Mouse (Mus musculus) CH12.LX (cell line): ENCODE results near the gene Sytl1. TPM values are rescaled to one million over a fixed set of nuclear protein-coding genes. Genes with fewer than 3 reads are reported as not detected.

ENCODE experiments used
- DNase-seq: peaks from one replicate; pipeline ENCODE4 v3.0.0-alpha.2; 2013; ENCODE audit errors: extremely low read depth
- H3K27ac ChIP-seq: 2 replicates; pipeline ENCODE4 v1.5.1; 2012; ENCODE audit warnings: low read depth, mild to moderate bottlenecking, control low read depth, moderate library complexity; ENCODE audit not compliant: insufficient read depth
- H3K27me3 ChIP-seq: replicated peaks from 2 replicates; pipeline ENCODE3; 2012; ENCODE audit warnings: inconsistent platforms
- H3K36me3 ChIP-seq, 2 experiments: replicated peaks in 1 of 2; 2 replicates each; pipeline versions ENCODE3 to v1.6.1; 2012; ENCODE audit warnings: inconsistent platforms in 1 of 2, low read length in 1 of 2, mild to moderate bottlenecking in 1 of 2, mixed read lengths in 1 of 2, moderate library complexity in 1 of 2; ENCODE audit not compliant: control insufficient read depth in 1 of 2, insufficient read depth in 1 of 2
- H3K4me1 ChIP-seq, 2 experiments: 2 replicates each; pipeline ENCODE4 v1.6.1; 2012; ENCODE audit warnings: inconsistent platforms in 1 of 2, moderate library complexity in 1 of 2; ENCODE audit not compliant: insufficient read depth in 2 of 2, control insufficient read depth in 1 of 2
- H3K4me2 ChIP-seq: 2 replicates; pipeline ENCODE4 v1.6.1; 2012; ENCODE audit warnings: low read depth, mild to moderate bottlenecking, control low read depth; ENCODE audit not compliant: poor library complexity, insufficient read depth, severe bottlenecking
- H3K4me3 ChIP-seq, 3 experiments: fragments of 150-350 bp in 1 of 3; sonication (generic) in 1 of 3; replicated peaks in 1 of 3; 2 replicates each; pipeline versions ENCODE3 to v1.5.1; 2011 to 2012; ENCODE audit warnings: low read depth in 2 of 3, low read length in 2 of 3, mild to moderate bottlenecking in 2 of 3, moderate library complexity in 2 of 3, control low read depth in 1 of 3, improper control_type of control experiment in 1 of 3, inconsistent platforms in 1 of 3, mixed read lengths in 1 of 3; ENCODE audit not compliant: poor library complexity in 1 of 3
- H3K79me2 ChIP-seq: replicated peaks from 2 replicates; pipeline ENCODE4 v1.6.1; 2012; ENCODE audit warnings: mild to moderate bottlenecking, moderate library complexity; ENCODE audit not compliant: control insufficient read depth, poor library complexity, insufficient read depth, severe bottlenecking; ENCODE audit errors: extremely low read depth
- H3K9ac ChIP-seq: 2 replicates; pipeline ENCODE4 v1.6.1; 2012; ENCODE audit warnings: low read depth, mild to moderate bottlenecking, control low read depth, moderate library complexity; ENCODE audit not compliant: insufficient read depth
- H3K9me3 ChIP-seq: replicated peaks from 2 replicates; pipeline ENCODE3; 2012; ENCODE audit warnings: low read length, inconsistent platforms, mixed read lengths
- BHLHE40 ChIP-seq: IDR thresholded peaks from 2 replicates; pipeline ENCODE4 v1.6.1; 2011; ENCODE audit warnings: mild to moderate bottlenecking, low read depth, low read length, improper control_type of control experiment
- EP300 ChIP-seq: IDR thresholded peaks from 2 replicates; pipeline ENCODE4 v1.6.1; 2011; ENCODE audit warnings: low read length, improper control_type of control experiment
- ETS1 ChIP-seq: conservative IDR thresholded peaks from 2 replicates; pipeline ENCODE4 v1.6.1; 2012; ENCODE audit warnings: low read depth, mild to moderate bottlenecking, inconsistent platforms, low read length, improper control_type of control experiment, moderate library complexity
- GABPA ChIP-seq: IDR thresholded peaks from 2 replicates; pipeline ENCODE4 v1.6.1; 2012; ENCODE audit warnings: low read depth, low read length, improper control_type of control experiment, inconsistent platforms; ENCODE audit not compliant: insufficient replicate concordance
- IRF4 ChIP-seq: IDR thresholded peaks from 2 replicates; pipeline ENCODE4 v1.6.1; 2014; ENCODE audit warnings: low read depth, mild to moderate bottlenecking, inconsistent platforms, low read length, improper control_type of control experiment
- JUN ChIP-seq: IDR thresholded peaks from 2 replicates; pipeline ENCODE4 v1.6.1; 2011; ENCODE audit warnings: low read depth, mild to moderate bottlenecking, low read length, improper control_type of control experiment, moderate library complexity; ENCODE audit not compliant: insufficient read depth
- JUND ChIP-seq: conservative IDR thresholded peaks from 2 replicates; pipeline ENCODE4 v1.6.1; 2011; ENCODE audit warnings: low read depth, low read length, improper control_type of control experiment
- MAFK ChIP-seq: IDR thresholded peaks from 2 replicates; pipeline ENCODE4 v1.6.1; 2011; ENCODE audit warnings: low read length, improper control_type of control experiment; ENCODE audit not compliant: insufficient replicate concordance
- MAX ChIP-seq: IDR thresholded peaks from 2 replicates; pipeline ENCODE4 v1.6.1; 2011; ENCODE audit warnings: low read length, improper control_type of control experiment
- MAZ ChIP-seq: IDR thresholded peaks from 2 replicates; pipeline ENCODE4 v1.6.1; 2012; ENCODE audit warnings: low read depth, mild to moderate bottlenecking, inconsistent platforms, low read length, improper control_type of control experiment, moderate library complexity
- MXI1 ChIP-seq: IDR thresholded peaks from 2 replicates; pipeline ENCODE4 v1.6.1; 2011; ENCODE audit warnings: mild to moderate bottlenecking, low read depth, low read length, improper control_type of control experiment
- POLR2AphosphoS2 ChIP-seq: IDR thresholded peaks from 2 replicates; pipeline ENCODE4 v1.6.1; 2011; ENCODE audit warnings: low read depth, low read length, improper control_type of control experiment
- RCOR1 ChIP-seq: conservative IDR thresholded peaks from 2 replicates; pipeline ENCODE4 v1.6.1; 2012; ENCODE audit warnings: low read depth, mild to moderate bottlenecking, inconsistent platforms, low read length, improper control_type of control experiment
- SIN3A ChIP-seq: IDR thresholded peaks from 2 replicates; pipeline ENCODE4 v1.6.1; 2012; ENCODE audit warnings: low read length, improper control_type of control experiment, inconsistent platforms
- SMC3 ChIP-seq: IDR thresholded peaks from 2 replicates; pipeline ENCODE4 v1.6.1; 2011; ENCODE audit warnings: low read depth, low read length, improper control_type of control experiment
- TCF12 ChIP-seq: IDR thresholded peaks from 2 replicates; pipeline ENCODE4 v1.6.1; 2014; ENCODE audit warnings: low read depth, mild to moderate bottlenecking, inconsistent platforms, low read length, improper control_type of control experiment
- USF1 ChIP-seq: IDR thresholded peaks from 2 replicates; pipeline ENCODE4 v1.6.1; 2014; ENCODE audit warnings: low read depth, mild to moderate bottlenecking, inconsistent platforms, low read length, improper control_type of control experiment
- USF2 ChIP-seq: conservative IDR thresholded peaks from 2 replicates; pipeline ENCODE4 v1.6.1; 2011; ENCODE audit warnings: low read depth, low read length, improper control_type of control experiment
- ZNF384 ChIP-seq: IDR thresholded peaks from 2 replicates; pipeline ENCODE4 v1.6.1; 2012; ENCODE audit warnings: low read depth, low read length, improper control_type of control experiment, inconsistent platforms
- dilution Hi-C: fragments of 300-500 bp; cut with MboI; formaldehyde crosslinking; loops from 2 replicates; pipeline ENCODE4 v1.14.3; 2020; ENCODE audit warnings: low sequenced_read_pairs; ENCODE audit not compliant: extremely low pct_unique_long_range_greater_than_20kb, extremely low pct_ligation_motif_present
- in situ Hi-C: fragments of 300-500 bp; cut with MboI; formaldehyde crosslinking; loops from 3 replicates; pipeline ENCODE4 v1.14.3; 2019; ENCODE audit warnings: low sequenced_read_pairs, low pct_ligation_motif_present, low pct_unique_long_range_greater_than_20kb, mixed read lengths
- polyA plus RNA-seq: library from polyadenylated mRNA; unstranded; fragments of >175 nt; gene quantifications from 2 replicates; pipeline ENCODE4 v1.2.1, GENCODE M21; 2012; ENCODE audit warnings: low read depth; ENCODE audit not compliant: insufficient read length
- total RNA-seq, 2 experiments: library from RNA; depleted of rRNA; stranded (reverse); fragments of 300-350 nt in 1 of 2; fragments of >200 nt in 1 of 2; gene quantifications; 2 replicates each; pipeline ENCODE4 v1.2.3; 2012 to 2014

Sytl1 gene
- total and polyA plus RNA-seq, 3 experiments, result 8.2 to 20.0 (median 12.1) TPM

GRCm38 (mm10) chr4:133270929-133271328, 8.0 kb upstream of the Sytl1 start (continued):
- TF ChIP-seq JUN (no peak), GABPA (no peak), JUND (no peak), IRF4 (peak; percentile 84), ETS1 (peak; percentile 97), MAX (peak; percentile 98)

- TF ChIP-seq EP300, result no peak
- no peak for TF ChIP-seq USF2
- TF ChIP-seq SIN3A, result no peak
- no peak for TF ChIP-seq SMC3
- TF ChIP-seq GABPA, result no peak
- TF ChIP-seq USF1, result no peak
- TF ChIP-seq TCF12, result no peak
- no peak for TF ChIP-seq MAZ
- no peak for TF ChIP-seq ZNF384
- TF ChIP-seq MAFK, result no peak
- TF ChIP-seq MAX, result no peak
- no peak for TF ChIP-seq POLR2AphosphoS2
- TF ChIP-seq RCOR1, result no peak
- TF ChIP-seq BHLHE40, result no peak
- no peak for TF ChIP-seq JUN
- dilution Hi-C loops (no loop called here), in situ Hi-C loops (no loop called here)
- no peak for DNase-seq
- no peaks in the 10 kb centered on the region for H3K27me3 ChIP-seq
- no peak overlapping the region for H3K4me3 ChIP-seq
- peaks cover 19 to 80% of the 10 kb centered on the region in 2 experiments for H3K4me1 ChIP-seq
- no peaks in the 10 kb centered on the region for H3K9me3 ChIP-seq
- peaks cover 49 to 79% of the 10 kb centered on the region in 2 experiments for H3K36me3 ChIP-seq
- no peak overlapping the region for H3K9ac ChIP-seq
- H3K27ac ChIP-seq, result peak overlapping the region; percentile 93; the same call in 1 of the 2 replicates
- H3K79me2 ChIP-seq, result peaks cover 39% of the 10 kb centered on the region
- no peak overlapping the region for H3K4me2 ChIP-seq
These were observed 6.7 kb upstream of the Sytl1 start for GRCm38 (mm10) chr4:133269596-133269995.

- Histone ChIP-seq H3K36me3 (peaks cover 47 to 75% of the 10 kb centered on the region in 2 experiments), H3K9me3 (no peaks in the 10 kb centered on the region), H3K4me1 (peaks cover 19 to 81% of the 10 kb centered on the region in 2 experiments), H3K27me3 (no peaks in the 10 kb centered on the region), H3K4me3 (no peak overlapping the region), H3K79me2 (peaks cover 34% of the 10 kb centered on the region), H3K27ac (no peak overlapping the region), H3K4me2 (no peak overlapping the region), H3K9ac (no peak overlapping the region)
- dilution Hi-C loops, result no loop called here
- no peak for DNase-seq
- TF ChIP-seq MXI1, result no peak
- in situ Hi-C loops, result no loop called here
These were observed 6.0 kb upstream of the Sytl1 start for GRCm38 (mm10) chr4:133268931-133269330.
